Mouse (Mus musculus) midbrain, embryonic 14.5 days (tissue): ENCODE data around the gene Sebox. TPM values are rescaled to one million over a fixed set of nuclear protein-coding genes. Genes with fewer than 3 reads are reported as not detected.

Experiments
- ATAC-seq: fragments of 200-750 bp; cut with Nextera tagmentation; 2 replicates; pipeline ENCODE4 v1.8.0; 2017; ENCODE audit warnings: moderate number of reproducible peaks, moderate library complexity; ENCODE audit not compliant: low FRiP score, low TSS enrichment
- DNase-seq: peaks from one replicate; pipeline ENCODE4 v3.0.0-alpha.2; 2015
- H3K27ac ChIP-seq: fragments of 300-500 bp; sonication (generic); replicated peaks from 2 replicates; pipeline ENCODE4 v1.5.1; 2014; ENCODE audit warnings: mild to moderate bottlenecking, low read depth, low read length, moderate library complexity
- H3K27me3 ChIP-seq: fragments of 300-500 bp; sonication (generic); 2 replicates; pipeline ENCODE4 v1.6.1; 2014; ENCODE audit warnings: low read length, control low read depth, mixed read lengths; ENCODE audit not compliant: control insufficient read depth, insufficient read depth
- H3K36me3 ChIP-seq: fragments of 300-500 bp; sonication (generic); 2 replicates; pipeline ENCODE4 v1.6.1; 2014; ENCODE audit warnings: low read length, control low read depth; ENCODE audit not compliant: control insufficient read depth, insufficient read depth
- H3K4me1 ChIP-seq: fragments of 300-500 bp; sonication (generic); 2 replicates; pipeline ENCODE4 v1.6.1; 2014; ENCODE audit warnings: mild to moderate bottlenecking, antibody characterized with exemption, low read length, control low read depth; ENCODE audit not compliant: control insufficient read depth, insufficient read depth
- H3K4me2 ChIP-seq: fragments of 300-500 bp; sonication (generic); 2 replicates; pipeline ENCODE4 v1.6.1; 2014; ENCODE audit warnings: mild to moderate bottlenecking, low read length, moderate library complexity
- H3K4me3 ChIP-seq: fragments of 300-500 bp; sonication (generic); replicated peaks from 2 replicates; pipeline ENCODE4 v1.5.1; 2014; ENCODE audit warnings: low read depth, low read length
- H3K9ac ChIP-seq: fragments of 300-500 bp; sonication (generic); replicated peaks from 2 replicates; pipeline ENCODE4 v1.6.1; 2014; ENCODE audit warnings: mild to moderate bottlenecking, low read length, moderate library complexity
- H3K9me3 ChIP-seq: fragments of 300-500 bp; sonication (generic); 2 replicates; pipeline ENCODE4 v1.6.1; 2016; ENCODE audit warnings: low read length, control low read depth, mixed read lengths; ENCODE audit not compliant: control insufficient read depth
- WGBS: fragments of 180-500 bp; shearing (Covaris S2); extraction: QIAGEN DNeasy Blood & Tissue Kit; methylation state at CpG from one replicate; pipeline ENCODE4 v1.1.7; 2014; 5-methylcytosine and 5-hydroxymethylcytosine counted together
- polyA plus RNA-seq: library from polyadenylated mRNA; unstranded; fragments of >200 nt; fragmentation: Nextera tagmentation; extraction: Ambion mirVana; gene quantifications from 2 replicates; pipeline ENCODE4 v1.2.1, GENCODE M21; 2014

Sebox gene
- polyA plus RNA-seq = not detected in 2 replicates

DNA sequence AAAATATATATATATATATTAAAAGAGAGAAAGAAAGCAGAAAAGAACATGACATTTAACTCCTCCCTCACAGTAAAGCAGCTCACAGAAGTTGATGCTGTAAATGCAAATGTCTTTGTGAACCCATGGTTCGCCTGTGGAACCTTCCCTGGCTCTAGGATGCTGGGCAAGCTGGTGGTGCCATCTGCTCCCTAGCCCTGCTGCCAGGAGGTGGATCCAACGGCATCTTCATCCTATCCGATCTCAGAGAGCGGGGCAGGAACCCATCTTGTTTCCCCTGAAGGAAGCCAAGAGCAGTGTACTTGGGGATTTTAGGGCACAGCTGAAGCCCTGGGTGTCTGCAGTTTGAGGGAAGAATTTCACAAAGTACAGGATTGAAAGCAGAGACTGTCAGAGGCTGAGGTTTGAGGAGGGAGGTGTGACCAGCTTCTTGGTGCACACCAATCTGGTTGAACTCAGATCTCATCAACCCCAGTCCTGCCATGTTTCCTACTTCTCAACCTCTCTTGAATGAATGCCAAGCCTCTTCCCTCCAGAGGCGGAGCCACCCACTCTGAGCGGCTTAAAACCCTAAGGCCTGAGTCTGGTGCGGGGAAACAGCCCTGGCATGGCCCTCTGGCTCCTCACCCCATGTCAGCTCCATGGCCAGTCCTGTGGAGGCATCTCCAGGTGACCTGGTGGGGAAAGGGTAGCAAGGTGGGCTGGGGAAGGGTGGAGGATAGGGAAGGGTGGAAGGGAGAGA is at the start of gene Sebox:
Gene Sebox (plus strand): TSS at position 539 of the 742 bp plus-strand sequence.
- Histone ChIP-seq H3K9me3 (no peaks in the 10 kb centered on the region), H3K36me3 (peaks cover 24% of the 10 kb centered on the region), H3K4me2 (no peak within 1 kb of the TSS), H3K27me3 (0 out of 2 replicates have a peak, but pooled peaks cover 5% of the 10 kb centered on the region), H3K4me1 (0 out of 2 replicates have a peak, but pooled peaks cover 3% of the 10 kb centered on the region), H3K27ac (no peak within 1 kb of the TSS), H3K4me3 (no peak within 1 kb of the TSS), H3K9ac (no peak within 1 kb of the TSS)
- no peak for ATAC-seq
- 77% methylated on average over 7 of the region's 7 CpGs for WGBS
- no peak for DNase-seq

DNA sequence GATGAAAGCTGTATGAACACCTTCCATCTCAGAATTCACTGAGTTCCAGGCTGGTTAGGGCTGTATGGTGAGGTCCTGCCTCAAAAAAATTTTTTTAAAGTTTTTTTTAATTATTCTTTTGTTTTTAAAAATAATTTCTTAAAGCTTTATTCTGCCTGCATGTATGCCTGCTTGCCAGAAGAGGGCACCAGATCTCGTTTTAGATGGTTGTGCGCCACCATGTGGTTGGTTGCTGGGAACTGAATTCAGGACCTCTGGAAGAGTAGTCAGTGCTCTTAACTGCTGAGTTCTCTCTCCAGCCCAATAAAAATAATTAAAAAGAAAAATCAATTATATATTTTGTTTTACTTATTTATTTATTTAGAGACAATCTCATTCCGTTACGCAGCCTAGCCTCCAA is 49.6 kb upstream of the Sebox start:
- Histone ChIP-seq H3K36me3 (no peaks in the 10 kb centered on the region), H3K9ac (no peak overlapping the region), H3K9me3 (no peaks in the 10 kb centered on the region; the same call in 1 of the 2 replicates), H3K4me1 (no peaks in the 10 kb centered on the region), H3K27ac (no peak overlapping the region), H3K27me3 (no peaks in the 10 kb centered on the region), H3K4me2 (no peak overlapping the region), H3K4me3 (no peak overlapping the region)
- ATAC-seq = no peak
- WGBS = 13% methylated on average over 4 of the region's 4 CpGs
- peak; percentile 85 for DNase-seq

DNA sequence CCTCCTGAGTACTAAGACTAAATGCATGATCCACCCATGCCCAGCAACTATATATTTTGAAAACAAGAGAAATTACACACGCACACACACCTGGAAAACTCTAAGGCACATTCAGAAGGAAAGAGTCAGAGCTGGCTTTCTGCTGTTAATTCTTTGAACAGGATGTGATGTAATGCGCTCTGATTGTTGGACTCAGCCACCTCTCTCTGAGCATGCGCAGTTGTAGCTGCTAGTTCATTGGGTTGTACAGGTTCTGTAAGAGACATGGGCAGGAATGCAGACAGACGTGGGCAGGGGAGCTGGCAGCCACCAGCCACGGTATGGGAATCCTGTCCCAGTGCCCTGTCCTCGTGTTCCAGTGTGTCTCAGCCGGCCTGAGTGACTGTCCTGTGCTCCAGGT is 49.0 kb upstream of the Sebox start:
- Histone ChIP-seq H3K4me2 (no peak overlapping the region), H3K27ac (no peak overlapping the region), H3K36me3 (no peaks in the 10 kb centered on the region), H3K4me3 (no peak overlapping the region), H3K4me1 (no peaks in the 10 kb centered on the region), H3K9me3 (no peaks in the 10 kb centered on the region; the same call in 1 of the 2 replicates), H3K27me3 (no peaks in the 10 kb centered on the region), H3K9ac (no peak overlapping the region)
- ATAC-seq (no peak), DNase-seq (peak; percentile 13)
- WGBS = 79% methylated on average over 7 of the region's 7 CpGs

DNA sequence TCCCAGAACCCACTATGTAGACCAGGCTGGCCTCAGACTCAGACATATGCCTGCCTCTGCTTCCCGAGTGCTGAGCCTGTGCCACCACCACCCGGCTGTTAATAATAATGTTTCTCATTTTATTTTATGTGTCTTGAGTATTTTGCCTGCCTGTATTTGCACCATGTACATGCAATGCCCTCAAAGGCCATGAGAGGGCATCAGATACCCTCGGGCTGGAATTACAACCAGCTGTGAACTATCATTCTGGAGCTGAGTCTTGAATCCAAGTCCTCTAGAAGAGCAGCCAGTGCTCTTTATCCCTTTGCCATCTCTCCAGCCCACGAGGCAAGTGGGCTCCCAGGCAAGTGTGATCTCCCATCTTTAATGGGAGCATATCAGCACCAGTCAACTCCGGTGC is 47.9 kb upstream of the Sebox start:
- H3K9ac ChIP-seq = no peak overlapping the region
- H3K27ac ChIP-seq = no peak overlapping the region
- WGBS = 50% methylated on average over 5 of the region's 5 CpGs
- H3K36me3 ChIP-seq = no peaks in the 10 kb centered on the region
- H3K4me3 ChIP-seq = no peak overlapping the region
- no peaks in the 10 kb centered on the region for H3K27me3 ChIP-seq
- ATAC-seq = no peak
- DNase-seq = peak; percentile 59
- no peaks in the 10 kb centered on the region; the same call in 1 of the 2 replicates for H3K9me3 ChIP-seq
- no peaks in the 10 kb centered on the region for H3K4me1 ChIP-seq
- no peak overlapping the region for H3K4me2 ChIP-seq

DNA sequence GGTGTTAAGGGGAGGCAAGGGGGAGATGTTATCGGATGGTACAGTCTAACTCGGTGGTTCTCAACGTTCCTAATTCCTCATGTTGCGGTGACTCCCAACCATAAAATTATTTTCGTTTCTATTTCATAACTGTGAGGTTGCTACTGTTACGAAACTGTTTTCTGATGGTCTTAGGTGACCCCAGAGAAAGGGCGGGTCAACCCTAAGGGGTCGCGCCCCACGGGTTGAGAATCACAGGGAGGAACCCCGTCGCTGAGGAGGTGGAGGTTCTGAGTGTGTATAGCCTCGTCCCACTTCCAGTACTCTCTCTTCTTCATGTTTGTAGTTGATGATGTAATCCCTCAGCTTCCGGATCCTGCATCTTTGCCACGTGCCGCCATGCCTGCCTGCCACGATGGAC is 44.5 kb upstream of the Sebox start:
- H3K9me3 ChIP-seq = no peaks in the 10 kb centered on the region; the same call in 1 of the 2 replicates
- H3K9ac ChIP-seq = no peak overlapping the region
- WGBS = 85% methylated on average over 17 of the region's 17 CpGs
- no peaks in the 10 kb centered on the region for H3K36me3 ChIP-seq
- no peak overlapping the region for H3K27ac ChIP-seq
- H3K4me1 ChIP-seq = no peaks in the 10 kb centered on the region
- no peaks in the 10 kb centered on the region for H3K27me3 ChIP-seq
- no peak overlapping the region for H3K4me3 ChIP-seq
- DNase-seq (no peak), ATAC-seq (no peak)
- H3K4me2 ChIP-seq = no peak overlapping the region

DNA sequence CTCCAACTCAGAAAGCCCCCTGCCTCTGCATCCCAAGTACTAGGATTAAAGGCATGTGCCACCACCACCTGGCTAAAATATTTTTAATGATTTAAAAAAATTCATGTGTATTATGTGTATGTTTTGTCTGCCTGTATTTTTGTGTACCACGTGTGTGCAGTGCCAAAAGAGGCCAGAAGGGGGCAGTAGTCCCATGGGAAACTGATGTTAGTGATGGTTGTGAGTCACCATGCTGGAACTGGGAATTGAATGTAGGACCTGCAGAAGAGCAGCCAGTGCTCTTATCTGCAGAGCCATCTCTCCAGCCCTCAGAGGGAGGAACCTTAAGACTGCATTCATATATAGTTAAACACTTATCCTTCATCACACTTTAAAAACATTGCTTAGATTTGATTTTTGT is 41.4 kb upstream of the Sebox start:
- Histone ChIP-seq H3K4me2 (no peak overlapping the region), H3K36me3 (no peaks in the 10 kb centered on the region), H3K4me3 (no peak overlapping the region), H3K9ac (no peak overlapping the region), H3K9me3 (no peaks in the 10 kb centered on the region; the same call in 1 of the 2 replicates), H3K4me1 (peaks cover 12% of the 10 kb centered on the region), H3K27ac (no peak overlapping the region), H3K27me3 (no peaks in the 10 kb centered on the region)
- ATAC-seq (no peak), DNase-seq (no peak)
- 78% methylated on average over 1 of the region's 1 CpGs for WGBS

DNA sequence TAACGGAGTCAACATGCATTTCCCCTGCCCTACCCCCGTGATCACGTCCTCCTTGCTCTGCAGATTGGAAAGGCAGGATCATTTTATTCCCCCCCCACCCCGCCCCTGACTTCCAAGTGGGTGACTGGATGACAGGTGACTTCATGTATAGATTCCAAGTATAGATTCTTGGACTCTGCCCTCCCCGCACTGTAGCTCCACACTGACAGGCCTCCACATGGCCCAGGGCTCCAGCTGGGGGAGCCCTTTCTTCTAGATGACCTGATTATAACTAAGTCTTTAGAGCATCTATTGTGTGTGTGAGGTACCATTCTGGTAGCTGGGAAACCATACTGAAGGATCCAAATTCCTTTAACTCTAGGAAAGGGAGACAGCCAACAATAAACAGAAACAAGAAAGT is 40.6 kb upstream of the Sebox start:
- H3K4me2 ChIP-seq = no peak overlapping the region
- H3K36me3 ChIP-seq = no peaks in the 10 kb centered on the region
- H3K27ac ChIP-seq = no peak overlapping the region
- ATAC-seq (no peak), DNase-seq (no peak)
- H3K9me3 ChIP-seq = no peaks in the 10 kb centered on the region; the same call in 1 of the 2 replicates
- H3K27me3 ChIP-seq = no peaks in the 10 kb centered on the region
- 77% methylated on average over 5 of the region's 5 CpGs for WGBS
- H3K4me1 ChIP-seq = peaks cover 12% of the 10 kb centered on the region
- H3K4me3 ChIP-seq = no peak overlapping the region
- no peak overlapping the region for H3K9ac ChIP-seq

DNA sequence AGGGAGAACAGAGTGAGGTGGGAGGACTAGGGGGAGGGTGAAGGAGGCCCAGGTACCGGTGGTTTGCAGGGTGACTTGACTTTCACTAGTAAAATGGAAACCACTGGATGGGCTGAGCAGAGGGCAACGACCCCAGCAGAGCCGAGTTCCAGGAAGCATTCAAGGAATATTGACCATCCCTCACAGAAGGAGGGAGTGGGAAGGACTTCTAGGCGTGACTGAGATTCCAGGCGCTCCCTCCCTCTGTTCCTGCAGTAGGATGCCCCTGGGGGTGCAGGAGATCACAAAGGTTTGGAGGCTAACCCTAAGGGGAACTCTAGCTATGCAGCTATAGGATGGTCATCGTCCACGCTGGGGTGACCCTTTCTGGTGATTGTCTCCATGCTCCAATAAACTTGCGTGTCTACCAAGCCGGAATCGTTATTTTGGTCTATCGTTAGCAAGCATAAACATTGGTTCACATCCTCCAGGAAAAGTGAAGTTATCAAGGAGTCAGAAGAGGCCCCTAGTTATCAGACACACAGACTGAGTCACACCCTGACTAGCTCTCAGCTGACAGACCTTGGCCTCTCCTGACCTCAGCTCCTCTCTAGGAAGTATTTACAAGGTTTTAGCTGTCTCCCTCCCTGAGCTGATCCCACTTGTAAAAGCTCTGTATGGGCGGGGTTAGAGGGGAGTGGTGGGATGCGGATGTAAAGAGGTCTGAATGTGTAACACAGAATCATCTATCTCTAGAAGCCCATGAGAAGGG is 39.8 kb upstream of the Sebox start:
- Histone ChIP-seq H3K4me2 (no peak overlapping the region), H3K4me1 (peaks cover 12% of the 10 kb centered on the region), H3K27me3 (no peaks in the 10 kb centered on the region), H3K9me3 (no peaks in the 10 kb centered on the region; the same call in 1 of the 2 replicates), H3K27ac (no peak overlapping the region), H3K36me3 (no peaks in the 10 kb centered on the region), H3K9ac (no peak overlapping the region), H3K4me3 (no peak overlapping the region)
- 73% methylated on average over 13 of the region's 13 CpGs for WGBS
- DNase-seq (no peak), ATAC-seq (no peak)
